Mouse (Mus musculus): ENCODE data around the gene Rhox10.
"Not testable (repeated sequence)": the region's sequence is repeated elsewhere in the genome, so short reads cannot be mapped to it uniquely, and the experiment has no call there.

Gene Rhox10

DNA sequence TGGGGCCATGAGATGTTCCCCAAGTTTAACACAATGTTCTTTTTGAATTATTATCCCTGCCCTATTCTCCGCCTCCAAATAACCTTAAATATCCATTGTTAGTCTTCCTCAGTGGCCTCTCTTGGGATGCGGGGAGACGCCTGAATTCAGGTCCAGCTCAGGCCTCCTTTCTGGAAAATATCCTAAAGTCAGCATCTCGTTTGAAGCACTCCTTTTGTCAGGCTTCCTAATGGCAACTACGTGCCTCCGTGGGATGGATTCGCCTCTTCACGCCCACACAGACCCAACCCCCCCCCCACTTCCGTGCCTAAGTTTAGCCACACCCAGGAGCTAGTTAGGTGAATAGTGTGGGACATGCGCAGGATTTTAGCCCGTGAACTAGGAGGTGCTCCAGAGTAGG lies at the start of gene Rhox10:
TSS of gene Rhox10 (plus strand) at position 301 of the 400 bp plus-strand sequence.
- DNase-seq (ENCODE audit: low read depth, low spot score): peak; percentile 20

DNA sequence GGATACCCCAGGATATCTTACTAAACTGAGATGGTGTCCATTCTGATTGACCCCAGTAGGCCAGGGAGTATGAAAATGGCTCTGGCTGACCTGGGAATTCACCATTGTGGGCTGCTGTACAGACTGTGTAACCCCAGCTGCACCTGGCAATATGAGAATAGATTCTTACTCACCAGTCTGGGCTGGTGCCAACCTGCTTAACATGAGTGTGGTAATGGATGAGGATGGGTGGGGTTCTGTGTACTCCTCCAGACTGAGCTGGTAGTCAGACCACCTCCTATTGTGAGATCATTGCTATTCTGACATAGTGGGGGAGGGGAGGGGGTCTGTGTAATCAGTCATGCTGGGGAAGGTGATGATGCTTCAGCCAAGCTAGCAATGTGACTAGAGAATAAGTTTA lies 47.7 kb upstream of the Rhox10 start, which contains the start of gene Btg1-ps1:
TSS of gene Btg1-ps1 (minus strand) at position 219 of the 400 bp plus-strand sequence.
- DNase-seq (ENCODE audit: low read depth, low spot score): not testable (repeated sequence)

DNA sequence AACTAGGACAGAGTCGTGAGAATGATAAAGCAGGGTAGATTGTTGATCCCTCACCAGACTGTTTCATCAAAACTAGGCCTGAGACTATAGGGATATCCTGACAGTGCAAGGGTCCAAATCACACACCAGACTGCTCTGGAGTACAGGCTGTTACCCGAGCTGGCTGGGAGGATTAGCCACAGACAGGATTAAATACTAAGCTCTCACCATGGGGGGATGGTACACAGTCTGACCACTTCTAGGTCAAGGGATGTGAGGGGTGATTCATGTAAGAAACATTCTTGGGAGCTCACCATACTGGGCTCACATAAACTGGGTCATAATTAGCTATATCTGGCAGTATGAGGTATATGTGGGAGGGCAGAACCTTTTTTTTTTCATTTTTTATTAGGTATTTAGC lies 32.4 kb upstream of the Rhox10 start:
- DNase-seq (ENCODE audit: low read depth, low spot score): no peak

DNA sequence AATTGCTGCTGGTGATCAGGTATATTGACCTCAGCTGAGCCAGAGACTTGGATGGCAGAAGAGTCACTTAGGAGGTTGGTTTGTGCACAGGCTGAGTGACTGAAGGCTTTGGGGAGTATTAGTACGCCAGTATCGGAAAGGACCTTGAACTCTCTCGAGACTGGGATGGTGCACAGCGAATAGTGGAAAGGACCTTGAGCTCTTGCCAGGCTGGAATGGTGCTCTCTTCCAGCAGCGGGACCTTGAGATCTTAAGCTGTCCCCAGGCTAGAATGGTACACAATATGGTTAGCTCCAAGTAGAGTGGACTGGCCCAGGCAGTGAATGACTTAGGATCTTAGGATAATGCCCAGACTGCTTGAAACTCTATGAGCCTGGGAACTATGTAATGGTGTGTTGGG lies 26.6 kb upstream of the Rhox10 start:
- DNase-seq (ENCODE audit: low read depth, low spot score): no peak

DNA sequence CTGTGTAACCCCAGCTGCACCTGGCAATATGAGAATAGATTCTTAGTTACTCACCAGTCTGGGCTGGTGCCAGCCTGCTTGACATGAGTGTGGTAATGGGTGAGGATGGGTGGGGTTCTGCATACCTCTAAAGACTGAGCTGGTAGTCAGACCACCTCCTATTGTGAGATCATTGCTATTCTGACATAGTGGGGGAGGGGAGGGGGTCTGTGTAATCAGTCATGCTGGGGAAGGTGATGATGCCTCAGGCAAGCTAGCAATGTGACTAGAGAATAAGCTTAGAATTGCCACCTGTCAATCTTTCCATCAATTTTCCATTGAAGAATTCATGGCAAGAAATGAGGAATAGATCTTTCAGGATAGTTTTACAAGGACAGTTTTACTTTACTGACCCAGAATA lies 23.3 kb upstream of the Rhox10 start, which contains the start of gene Btg1-ps2:
TSS of gene Btg1-ps2 (minus strand) at position 101 of the 400 bp plus-strand sequence.
- DNase-seq (ENCODE audit: low read depth, low spot score): not testable (repeated sequence)

DNA sequence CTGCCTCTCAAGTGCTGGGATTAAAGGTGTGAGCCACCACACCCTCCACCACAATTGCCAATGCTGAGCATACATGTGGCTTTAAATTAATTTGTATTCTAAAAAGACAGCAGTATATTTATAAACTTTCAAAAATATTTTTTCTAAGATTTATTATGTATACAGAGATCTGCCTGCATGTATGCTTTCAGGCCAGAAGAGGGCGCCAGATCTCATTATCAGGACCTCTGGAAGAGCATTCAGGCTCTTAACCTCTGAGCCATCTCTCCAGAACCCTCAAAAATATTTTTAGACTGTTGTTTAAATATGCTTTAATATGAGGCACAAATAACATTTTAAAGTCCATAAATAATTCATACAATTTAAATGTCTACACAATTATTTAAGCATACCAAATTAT lies 4.7 kb upstream of the Rhox10 start:
- peak; percentile 26 for DNase-seq (ENCODE audit: low read depth, low spot score)

DNA sequence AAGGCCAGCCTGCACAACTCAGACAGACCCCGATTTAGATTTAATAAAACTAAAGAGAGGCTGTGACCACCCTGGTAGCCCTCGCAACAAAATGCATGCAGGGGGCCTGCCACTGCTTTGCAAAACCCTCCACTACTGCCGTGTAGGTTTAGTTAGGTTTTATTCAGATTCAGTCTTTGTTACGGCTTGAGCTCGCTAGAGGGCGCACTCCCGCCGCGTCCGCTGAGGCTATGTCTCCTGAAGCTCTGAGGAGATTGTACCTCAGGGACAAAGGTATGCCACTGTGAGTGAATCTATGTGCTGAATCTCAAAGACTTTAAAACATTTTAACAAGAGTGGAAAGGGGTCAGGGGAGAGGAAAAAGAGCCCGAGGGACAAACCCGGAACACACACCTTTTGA lies 18.0 kb downstream of the Rhox10 start:
- DNase-seq (ENCODE audit: low read depth, low spot score): peak; percentile 65

DNA sequence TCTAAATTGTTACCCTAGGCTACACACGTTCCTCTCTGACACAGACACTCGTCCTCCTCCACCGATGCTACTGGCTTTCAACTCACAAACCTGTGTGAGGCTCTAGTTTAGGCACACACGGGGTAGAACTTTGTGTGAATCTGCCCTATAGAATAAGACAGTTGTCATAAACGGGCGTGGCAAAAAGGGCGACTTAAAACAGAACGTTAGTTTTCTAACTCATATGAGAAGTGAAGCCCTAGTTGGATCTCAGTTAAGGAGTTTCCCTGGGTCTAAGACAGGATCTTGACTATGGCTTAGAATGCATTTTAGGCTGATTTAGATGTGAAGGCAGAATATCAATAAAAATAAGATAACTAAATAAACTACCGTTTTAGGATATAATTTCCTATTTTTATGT lies 18.8 kb downstream of the Rhox10 start, which contains the start of gene Rhox11:
TSS of gene Rhox11 (minus strand) at position 101 of the 400 bp plus-strand sequence.
- no peak for DNase-seq (ENCODE audit: low read depth, low spot score)

DNA sequence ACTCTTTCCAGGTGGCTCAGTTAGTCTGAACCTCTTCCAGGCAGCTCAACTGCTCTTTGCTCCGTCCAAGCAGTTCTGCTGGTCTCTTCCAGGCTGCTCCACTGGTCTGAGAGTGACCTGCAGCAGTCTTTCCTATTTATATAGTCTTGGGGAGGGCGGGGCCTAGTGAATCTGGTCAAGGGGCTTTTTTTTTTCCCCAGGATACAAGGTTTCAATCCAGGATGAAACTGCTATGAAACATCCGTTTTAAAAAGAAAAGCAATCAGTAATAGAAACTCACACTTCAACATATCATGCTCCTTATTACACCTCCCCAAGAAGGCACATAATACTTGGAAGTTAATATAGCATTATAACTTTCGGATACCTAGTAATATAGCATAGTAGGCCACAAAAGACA lies 44.5 kb downstream of the Rhox10 start, which contains the start of gene Rhox12:
TSS of gene Rhox12 (minus strand) at position 101 of the 400 bp plus-strand sequence.
- no peak for DNase-seq (ENCODE audit: low read depth, low spot score)

DNA sequence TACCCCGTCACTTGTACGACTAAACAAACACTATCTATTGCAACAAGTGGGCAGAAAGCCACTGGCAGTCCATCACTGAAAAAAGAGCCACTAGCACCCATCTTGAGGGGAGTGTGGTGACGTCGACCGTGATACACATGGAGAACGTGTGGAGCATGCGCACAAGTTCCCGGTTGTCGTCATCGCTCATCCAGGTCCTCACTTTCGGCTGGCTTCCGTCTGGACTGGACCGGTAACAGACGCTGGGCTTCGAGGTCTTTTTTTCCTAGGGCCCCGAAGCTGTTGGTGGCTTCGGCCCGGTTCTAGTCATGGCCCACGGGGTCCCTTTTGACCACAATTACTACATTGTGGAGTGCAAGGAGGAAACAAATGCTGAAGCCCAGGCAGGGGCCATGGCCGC lies 54.7 kb downstream of the Rhox10 start, which contains the start of gene Rhox13:
TSS of gene Rhox13 (plus strand) at position 238 of the 400 bp plus-strand sequence.
- peak; percentile 39 for DNase-seq (ENCODE audit: low read depth, low spot score)

All from R1 (cell line).